Mouse (Mus musculus) bone marrow, adult 2 months (tissue): ENCODE measurements around the gene Slc12a1.

Experiments used
- CTCF ChIP-seq: fragments of 200-500 bp; IDR thresholded peaks from 2 replicates; pipeline ENCODE4 v1.5.1; 2011; ENCODE audit warnings: low read length, control low read depth; ENCODE audit not compliant: control insufficient read depth, insufficient read depth
- POLR2A ChIP-seq: fragments of 200-500 bp; IDR thresholded peaks from 2 replicates; pipeline ENCODE4 v1.6.1; 2011; ENCODE audit warnings: low read depth, mild to moderate bottlenecking, control low read depth, low read length, borderline replicate concordance; ENCODE audit not compliant: control insufficient read depth

DNA sequence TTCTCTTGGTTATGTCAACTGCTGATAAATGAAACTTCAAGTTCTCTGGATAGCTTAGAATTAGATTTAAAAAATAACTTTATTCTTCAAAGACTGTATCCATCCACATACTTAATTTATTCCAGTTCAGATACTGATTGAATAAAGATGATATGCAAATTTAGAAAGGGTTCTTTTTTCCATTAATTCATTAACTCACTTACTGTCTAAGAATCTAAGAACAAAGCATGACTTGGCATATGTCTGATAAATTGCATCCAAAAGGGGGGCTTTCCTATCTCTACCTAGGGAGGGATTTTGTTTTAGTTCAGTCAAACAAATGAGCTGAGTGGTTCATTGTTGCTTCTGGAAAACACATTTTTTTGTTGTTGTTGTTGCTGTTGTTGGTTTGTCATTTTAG lies 10.0 kb upstream of the Slc12a1 start:
- no peak for TF ChIP-seq CTCF
- no peak for TF ChIP-seq POLR2A
